Mouse (Mus musculus): Measurements from ENCODE around the gene Mapk14. TPM values are rescaled to one million over a fixed set of nuclear protein-coding genes. Genes with fewer than 3 reads are reported as not detected.
A peak's percentile ranks its signal among the peaks of the same experiment; 100 is the strongest.

The Mapk14 gene
- 24.5 and 25.5 TPM in 2 replicates for polyA plus RNA-seq (2015; fragmentation: Nextera tagmentation; extraction: Ambion mirVana)

GRCm38 (mm10) chr17:28690776-28691686, at the start of gene Mapk14:
Gene Mapk14, plus strand, starts transcription at chr17:28691329.
- ATAC-seq (ENCODE audit: extremely low read depth, insufficient number of reproducible peaks, low FRiP score, low TSS enrichment) = peak; percentile 86
- Histone ChIP-seq H3K36me3 (no peaks in the 10 kb centered on the region), H3K4me1 (peaks cover 48% of the 10 kb centered on the region), H3K27me3 (replicated peaks) (peaks cover 11% of the 10 kb centered on the region), H3K4me2 (peak within 1 kb of the TSS; percentile 79), H3K9ac (peak within 1 kb of the TSS; percentile 93), H3K27ac (replicated peaks) (peak within 1 kb of the TSS; percentile 97), H3K4me3 (peak within 1 kb of the TSS; percentile 84), H3K9me3 (no peaks in the 10 kb centered on the region)
- under 1% methylated on average over 82 of the region's 86 CpGs for WGBS

- H3K36me3 ChIP-seq = no peaks in the 10 kb centered on the region
- ATAC-seq (ENCODE audit: extremely low read depth, insufficient number of reproducible peaks, low FRiP score, low TSS enrichment) = no peak
- H3K4me2 ChIP-seq = no peak overlapping the region
- H3K9ac ChIP-seq = no peak overlapping the region
- no peaks in the 10 kb centered on the region for H3K4me1 ChIP-seq
- 36% methylated on average over 3 of the region's 3 CpGs for WGBS
- H3K9me3 ChIP-seq = no peaks in the 10 kb centered on the region
- no peak overlapping the region for H3K27ac ChIP-seq (replicated peaks)
- no peak overlapping the region for H3K4me3 ChIP-seq
- H3K27me3 ChIP-seq (replicated peaks) = 0 out of 2 replicates have a peak, but pooled peaks cover 6% of the 10 kb centered on the region
These were observed 47.4 kb upstream of the Mapk14 start for GRCm38 (mm10) chr17:28643697-28644096.

- H3K27ac ChIP-seq (replicated peaks) = no peak overlapping the region
- no peak overlapping the region for H3K9ac ChIP-seq
- H3K27me3 ChIP-seq (replicated peaks) = 0 out of 2 replicates have a peak, but pooled peaks cover 6% of the 10 kb centered on the region
- WGBS = 50% methylated on average over 4 of the region's 4 CpGs
- H3K9me3 ChIP-seq = no peaks in the 10 kb centered on the region
- no peak overlapping the region for H3K4me3 ChIP-seq
- no peak overlapping the region for H3K4me2 ChIP-seq
- H3K36me3 ChIP-seq = no peaks in the 10 kb centered on the region
- no peaks in the 10 kb centered on the region for H3K4me1 ChIP-seq
- no peak for ATAC-seq (ENCODE audit: extremely low read depth, insufficient number of reproducible peaks, low FRiP score, low TSS enrichment)
These were observed 47.0 kb upstream of the Mapk14 start for GRCm38 (mm10) chr17:28644112-28644511.

DNA sequence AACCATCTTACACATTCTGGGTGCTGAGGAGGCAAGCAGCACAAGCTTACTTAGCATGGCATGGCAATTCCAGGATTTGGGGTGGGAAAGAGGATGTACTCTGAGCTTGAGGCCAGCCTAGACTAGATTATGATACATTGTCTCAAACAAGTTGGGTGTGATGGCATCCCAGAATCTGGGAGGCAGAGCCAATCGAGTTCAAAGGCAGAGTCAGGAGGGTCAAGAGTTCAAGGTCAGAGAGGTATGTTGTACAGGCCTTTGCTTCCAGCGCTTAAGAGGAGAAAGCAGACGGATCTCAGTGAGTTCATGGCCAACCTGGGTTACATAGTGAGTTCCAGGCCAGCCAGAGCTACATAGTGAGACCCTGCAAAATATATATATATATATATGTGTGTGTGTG, 44.9 kb upstream of the Mapk14 start:
- 49% methylated on average over 3 of the region's 3 CpGs for WGBS
- no peak overlapping the region for H3K4me2 ChIP-seq
- no peak overlapping the region for H3K9ac ChIP-seq
- no peaks in the 10 kb centered on the region for H3K9me3 ChIP-seq
- 0 out of 2 replicates have a peak, but pooled peaks cover 6% of the 10 kb centered on the region for H3K27me3 ChIP-seq (replicated peaks)
- H3K4me1 ChIP-seq = no peaks in the 10 kb centered on the region
- H3K27ac ChIP-seq (replicated peaks) = no peak overlapping the region
- ATAC-seq (ENCODE audit: extremely low read depth, insufficient number of reproducible peaks, low FRiP score, low TSS enrichment) = no peak
- H3K4me3 ChIP-seq = no peak overlapping the region
- H3K36me3 ChIP-seq = no peaks in the 10 kb centered on the region

GRCm38 (mm10) chr17:28648607-28649370, 42.3 kb upstream of the Mapk14 start:
- Histone ChIP-seq H3K4me3 (no peak overlapping the region), H3K4me2 (no peak overlapping the region), H3K27me3 (replicated peaks) (0 out of 2 replicates have a peak, but pooled peaks cover 3% of the 10 kb centered on the region), H3K9me3 (no peaks in the 10 kb centered on the region), H3K36me3 (no peaks in the 10 kb centered on the region), H3K4me1 (no peaks in the 10 kb centered on the region), H3K27ac (replicated peaks) (no peak overlapping the region), H3K9ac (no peak overlapping the region)
- no peak for ATAC-seq (ENCODE audit: extremely low read depth, insufficient number of reproducible peaks, low FRiP score, low TSS enrichment)
- WGBS = 34% methylated on average over 6 of the region's 6 CpGs

DNA sequence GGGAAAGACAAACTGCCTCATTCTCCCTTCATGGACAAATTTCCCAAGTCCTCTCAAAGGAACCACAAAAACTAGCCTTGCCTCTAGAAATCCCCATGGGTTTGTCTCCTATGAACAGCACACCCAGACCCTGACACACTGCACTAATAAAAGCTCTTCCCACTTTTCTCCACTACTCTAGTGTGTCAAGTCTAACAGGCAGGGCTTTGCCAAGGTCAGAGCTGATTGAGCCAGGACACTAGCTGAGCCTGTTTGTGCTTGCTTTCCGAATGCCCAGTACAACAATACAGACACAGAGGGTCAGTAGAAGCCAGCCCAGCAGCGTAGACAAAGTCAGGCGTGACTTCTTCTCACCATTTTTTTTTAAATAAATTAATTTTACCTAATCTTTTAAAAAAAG, 40.9 kb upstream of the Mapk14 start:
- Histone ChIP-seq H3K4me3 (no peak overlapping the region), H3K9ac (peak overlapping the region; percentile 33; the same call in 1 of the 2 replicates), H3K27ac (replicated peaks) (no peak overlapping the region), H3K4me2 (no peak overlapping the region), H3K36me3 (no peaks in the 10 kb centered on the region), H3K9me3 (no peaks in the 10 kb centered on the region), H3K27me3 (replicated peaks) (0 out of 2 replicates have a peak, but pooled peaks cover 6% of the 10 kb centered on the region), H3K4me1 (no peaks in the 10 kb centered on the region)
- no peak for ATAC-seq (ENCODE audit: extremely low read depth, insufficient number of reproducible peaks, low FRiP score, low TSS enrichment)
- WGBS = 54% methylated on average over 3 of the region's 3 CpGs

DNA sequence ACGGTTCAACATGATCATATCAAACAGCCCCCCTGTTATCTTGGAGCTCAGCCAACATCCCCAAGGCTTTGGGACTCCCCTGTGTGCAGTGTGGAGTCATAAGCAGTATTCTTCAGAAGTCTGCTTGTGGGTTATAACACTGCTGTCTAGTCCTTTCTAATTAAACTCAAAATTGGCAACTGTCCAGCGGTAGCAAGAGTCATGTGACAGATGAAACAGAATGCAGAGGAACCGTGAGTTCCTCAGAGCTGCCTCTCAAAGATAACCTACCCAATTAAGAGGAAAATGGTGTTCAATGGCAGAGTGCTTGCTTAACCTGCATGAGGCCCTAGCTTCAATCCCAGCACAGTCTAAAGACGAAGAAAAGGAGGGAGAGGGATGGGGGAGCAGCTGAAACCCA, 33.2 kb upstream of the Mapk14 start:
- Histone ChIP-seq H3K36me3 (no peaks in the 10 kb centered on the region), H3K4me1 (no peaks in the 10 kb centered on the region), H3K27ac (replicated peaks) (no peak overlapping the region), H3K9ac (no peak overlapping the region), H3K4me2 (no peak overlapping the region), H3K4me3 (no peak overlapping the region), H3K27me3 (replicated peaks) (0 out of 2 replicates have a peak, but pooled peaks cover 6% of the 10 kb centered on the region), H3K9me3 (no peaks in the 10 kb centered on the region)
- 23% methylated on average over 4 of the region's 4 CpGs for WGBS
- ATAC-seq (ENCODE audit: extremely low read depth, insufficient number of reproducible peaks, low FRiP score, low TSS enrichment) = no peak

GRCm38 (mm10) chr17:28659564-28659963, 31.6 kb upstream of the Mapk14 start:
- Histone ChIP-seq H3K36me3 (no peaks in the 10 kb centered on the region), H3K4me3 (no peak overlapping the region), H3K4me1 (no peaks in the 10 kb centered on the region), H3K4me2 (no peak overlapping the region), H3K27me3 (replicated peaks) (0 out of 2 replicates have a peak, but pooled peaks cover 3% of the 10 kb centered on the region), H3K27ac (replicated peaks) (no peak overlapping the region), H3K9ac (no peak overlapping the region), H3K9me3 (no peaks in the 10 kb centered on the region)
- 54% methylated on average over 6 of the region's 6 CpGs for WGBS
- no peak for ATAC-seq (ENCODE audit: extremely low read depth, insufficient number of reproducible peaks, low FRiP score, low TSS enrichment)

DNA sequence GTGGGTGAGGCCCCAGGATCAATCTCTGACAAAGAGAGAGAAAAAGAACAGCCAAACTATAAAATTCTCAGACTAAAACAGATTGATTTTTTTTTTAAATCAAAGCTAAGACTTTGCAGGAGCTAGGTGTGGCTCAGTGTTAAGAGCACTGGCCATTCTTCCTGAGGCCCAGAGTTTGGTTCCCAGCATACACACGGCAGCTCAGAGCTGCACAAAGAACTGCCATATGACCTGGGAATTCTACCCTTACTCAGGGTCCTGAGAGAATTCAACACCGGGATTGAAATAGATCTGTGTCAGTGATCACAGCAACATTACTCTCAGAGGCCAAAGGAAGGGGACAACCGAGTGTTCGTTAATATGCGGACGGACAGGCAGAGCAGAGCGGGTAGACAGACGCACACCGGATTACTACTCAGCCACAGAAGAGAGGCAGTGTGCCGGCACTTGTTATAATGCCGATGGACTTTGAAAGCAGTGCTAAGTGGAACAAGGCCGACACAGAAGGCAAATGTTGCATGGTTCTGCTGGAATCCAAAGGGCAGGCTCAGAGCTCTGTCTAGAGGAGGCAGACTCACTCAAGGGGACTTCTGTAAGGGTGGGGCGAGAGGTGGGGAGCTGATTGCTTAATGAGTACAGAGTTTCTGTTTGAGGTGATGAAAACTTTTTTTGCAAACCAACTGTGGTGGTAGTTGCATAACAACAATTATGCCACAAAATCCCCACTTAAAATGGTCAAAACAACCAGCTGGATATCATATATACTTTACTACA, 8.6 kb upstream of the Mapk14 start:
- no peak overlapping the region for H3K4me2 ChIP-seq
- H3K9me3 ChIP-seq = 0 out of 2 replicates have a peak, but pooled peaks cover 4% of the 10 kb centered on the region
- no peak overlapping the region for H3K4me3 ChIP-seq
- no peak for ATAC-seq (ENCODE audit: extremely low read depth, insufficient number of reproducible peaks, low FRiP score, low TSS enrichment)
- H3K27me3 ChIP-seq (replicated peaks) = no peaks in the 10 kb centered on the region
- H3K27ac ChIP-seq (replicated peaks) = no peak overlapping the region
- H3K9ac ChIP-seq = no peak overlapping the region
- no peaks in the 10 kb centered on the region for H3K4me1 ChIP-seq
- no peaks in the 10 kb centered on the region for H3K36me3 ChIP-seq
- 83% methylated on average over 13 of the region's 13 CpGs for WGBS

- Histone ChIP-seq H3K36me3 (no peaks in the 10 kb centered on the region), H3K9me3 (no peaks in the 10 kb centered on the region), H3K27ac (replicated peaks) (no peak overlapping the region), H3K4me2 (no peak overlapping the region), H3K27me3 (replicated peaks) (peaks cover 4% of the 10 kb centered on the region; the same call in 1 of the 2 replicates), H3K4me1 (no peaks in the 10 kb centered on the region), H3K4me3 (no peak overlapping the region), H3K9ac (no peak overlapping the region)
- 63% methylated on average over 1 of the region's 1 CpGs for WGBS
- no peak for ATAC-seq (ENCODE audit: extremely low read depth, insufficient number of reproducible peaks, low FRiP score, low TSS enrichment)
These were observed 7.5 kb upstream of the Mapk14 start for GRCm38 (mm10) chr17:28683601-28684000.

DNA sequence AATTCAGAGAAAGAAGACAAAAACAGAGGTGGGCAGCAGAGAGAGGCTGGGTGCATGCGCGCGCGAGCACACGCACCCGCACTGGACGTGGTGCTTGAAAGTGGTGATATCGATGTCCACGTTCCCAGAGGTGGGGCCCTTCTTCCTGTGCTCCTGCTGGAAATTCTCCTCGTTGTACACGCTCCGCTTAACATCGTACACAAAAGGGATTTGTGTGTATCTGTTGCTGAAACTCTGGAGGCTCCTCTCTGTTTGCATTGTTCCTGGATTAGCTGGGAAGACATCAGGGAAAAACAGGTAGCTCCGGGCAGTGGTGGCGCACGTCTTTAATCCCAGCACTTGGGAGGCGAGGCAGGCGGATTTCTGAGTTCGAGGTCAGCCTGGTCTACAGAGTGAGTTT, 6.5 kb upstream of the Mapk14 start:
- Histone ChIP-seq H3K9me3 (no peaks in the 10 kb centered on the region), H3K4me2 (no peak overlapping the region), H3K27me3 (replicated peaks) (peaks cover 11% of the 10 kb centered on the region), H3K4me3 (no peak overlapping the region), H3K9ac (no peak overlapping the region), H3K4me1 (peaks cover 7% of the 10 kb centered on the region), H3K27ac (replicated peaks) (no peak overlapping the region), H3K36me3 (no peaks in the 10 kb centered on the region)
- 79% methylated on average over 19 of the region's 19 CpGs for WGBS
- ATAC-seq (ENCODE audit: extremely low read depth, insufficient number of reproducible peaks, low FRiP score, low TSS enrichment) = no peak
